Comparison of ENCODE assay signal across 15 mouse cellular contexts in genomic region chr2:75607010-75607915, GRCm38 (mm10). TPM values are rescaled to one million over a fixed set of nuclear protein-coding genes. Genes with fewer than 3 reads are reported as not detected.
DNase-seq lines count a peak whose midpoint lies in the region; ATAC-seq and TF ChIP-seq lines count a peak whose summit lies in the region.
"Had no signal": no experiment of that assay in that cellular context is flagged by ENCODE, and none has a peak within 500 bp of the region (broad histone marks: within the 10 kb centered on the region; RNA-seq: fewer than 3 reads in every experiment).

No protein-coding gene starts in this region.

- no peaks in the 10 kb centered on the region for H3K79me2 ChIP-seq in myocyte (ENCODE audit: control insufficient read depth, insufficient read depth)

- no peak overlapping the region for H3K27ac ChIP-seq in lung, postnatal 0 days (ENCODE audit: low read length)
- H3K27ac ChIP-seq: embryonic facial prominence, embryonic 10.5 days; heart, embryonic 15.5 days; hindbrain, embryonic 14.5 days; neural tube, embryonic 15.5 days had no signal

- H3K4me2 ChIP-seq in lung, postnatal 0 days (replicated peaks; ENCODE audit: low read depth, low read length), result no peak overlapping the region
- H3K4me2 ChIP-seq in myocyte (ENCODE audit: low read depth), result peak overlapping the region; percentile 82
- H3K4me2 ChIP-seq: heart, embryonic 15.5 days; hindbrain, embryonic 14.5 days; neural tube, embryonic 15.5 days had no signal

- no peak; the same call in 1 of the 2 replicates for TF ChIP-seq EP300 in lung, postnatal 0 days (IDR thresholded peaks at IDR 0.05)

- no peaks in the 10 kb centered on the region for H3K36me3 ChIP-seq in lung, postnatal 0 days (ENCODE audit: insufficient read depth, low read length)
- H3K36me3 ChIP-seq in myocyte (ENCODE audit: control insufficient read depth, insufficient read depth), result no peaks in the 10 kb centered on the region
- H3K36me3 ChIP-seq: embryonic facial prominence, embryonic 10.5 days; heart, embryonic 15.5 days; neural tube, embryonic 15.5 days had no signal

- no peaks in the 10 kb centered on the region for H3K27me3 ChIP-seq in lung, postnatal 0 days (replicated peaks; ENCODE audit: insufficient read depth, low read length)
- no peaks in the 10 kb centered on the region for H3K27me3 ChIP-seq in myocyte (ENCODE audit: control insufficient read depth, insufficient read depth, insufficient read length)

- ATAC-seq in lung, postnatal 0 days, result peak; percentile 56
- ATAC-seq in common myeloid progenitor, adult 5-6 weeks (replicated peaks; ENCODE audit: low read depth, poor library complexity, severe bottlenecking), result peak; percentile 61
- ATAC-seq: midbrain, embryonic 16.5 days had no signal

- no peak overlapping the region for H3K9ac ChIP-seq in lung, postnatal 0 days (replicated peaks; ENCODE audit: low read depth)
- H3K9ac ChIP-seq: heart, embryonic 15.5 days; hindbrain, embryonic 14.5 days; neural tube, embryonic 15.5 days had no signal

- TF ChIP-seq POLR2A in lung, adult 2 months (IDR thresholded peaks at IDR 0.05; ENCODE audit: borderline replicate concordance, extremely low read depth, low read depth, low read length), result no peak
- no peak for TF ChIP-seq POLR2A in myocyte (IDR thresholded peaks at IDR 0.05; ENCODE audit: insufficient read length, low read depth)

- peaks cover 9% of the 10 kb centered on the region; the same call in 1 of the 2 replicates for H3K4me1 ChIP-seq in lung, postnatal 0 days (ENCODE audit: insufficient read depth, low read depth, low read length)
- peaks cover 3% of the 10 kb centered on the region; the same call in 1 of the 2 replicates for H3K4me1 ChIP-seq in lung, adult 2 months (ENCODE audit: control insufficient read depth, insufficient read depth, low read length)

- H3K9me3 ChIP-seq in lung, postnatal 0 days (ENCODE audit: low read length), result no peaks in the 10 kb centered on the region
- H3K9me3 ChIP-seq: embryonic facial prominence, embryonic 10.5 days; heart, embryonic 15.5 days; neural tube, embryonic 15.5 days had no signal

- no peak overlapping the region for H3K4me3 ChIP-seq in lung, postnatal 0 days (ENCODE audit: low read depth, low read length)
- no peak overlapping the region for H3K4me3 ChIP-seq in lung, adult 2 months (replicated peaks; ENCODE audit: extremely low read depth, low read depth, low read length)
- no peak overlapping the region for H3K4me3 ChIP-seq in myocyte
- H3K4me3 ChIP-seq: embryonic facial prominence, embryonic 10.5 days; heart, embryonic 15.5 days; neural tube, embryonic 15.5 days had no signal

- no peak overlapping the region for H3ac ChIP-seq in myocyte (ENCODE audit: control insufficient read depth, insufficient read length)

- DNase-seq in lung, postnatal 0 days (ENCODE audit: low spot score), result peak; percentile 67
- no peak for DNase-seq in lung, adult 2 months
- peak; percentile 36 for DNase-seq in kidney, postnatal 14 days
- no peak for DNase-seq in left cerebral cortex, adult 9 months (ENCODE audit: low spot score in 2 of 2)
- no peak for DNase-seq in embryo, embryonic 10.5 days (ENCODE audit: low spot score)
- DNase-seq: cerebellum, adult 8-10 months; gastrocnemius, postnatal 36 days; layer of hippocampus, postnatal 36 days had no signal

- peak; percentile 28; the same call in 1 of the 2 replicates for TF ChIP-seq CTCF in lung, postnatal 0 days (IDR thresholded peaks at IDR 0.05)
- TF ChIP-seq CTCF in lung, adult 2 months (IDR thresholded peaks at IDR 0.05; ENCODE audit: insufficient read depth, low read length), result no peak

- WGBS in lung, postnatal 0 days, result 48% methylated on average over 11 of the region's 11 CpGs
- 62% methylated on average over 11 of the region's 11 CpGs for WGBS in lung, adult 2 months

TF ChIP-seq in myocyte, 11 proteins besides CTCF, POLR2A, EP300 and RAD21:
- TF ChIP-seq USF1 (IDR thresholded peaks at IDR 0.05; ENCODE audit: low read depth) (peak; percentile 7), POLR2AphosphoS2 (IDR thresholded peaks at IDR 0.05; ENCODE audit: insufficient read length, low read depth) (no peak)

RNA-seq across cellular contexts. Expression of gene Hnrnpa3, which starts 51.8 kb away (rescaled TPM):
- polyA plus RNA-seq in lung, postnatal 0 days (2015; fragmentation: Nextera tagmentation; extraction: Ambion mirVana), result 114 and 129 TPM in 2 replicates
- 17.5 and 36.0 TPM in 2 replicates for polyA plus RNA-seq in lung, adult 2 months (2012; rRNA removed)
- total RNA-seq in common myeloid progenitor, adult 5-6 weeks (2017), result 329 and 360 TPM in 2 replicates
- polyA plus RNA-seq in myocyte (2012; fragmentation: generic; extraction: Trizol), result 193 TPM

Comparison
In these comparisons a context has a peak if more than half of its experiments do, and no peak if none do; other contexts are left out.
1. DNase-seq: peak in lung, postnatal 0 days (single experiment) and kidney, postnatal 14 days (single experiment); none in lung, adult 2 months (single experiment), left cerebral cortex, adult 9 months (0 of 2) and embryo, embryonic 10.5 days (single experiment).